Mouse (Mus musculus) induced T-regulatory cell, adult 2 months (primary cell): ENCODE data around the gene Jak1.

Experiments used
- DNase-seq: peaks from one replicate; pipeline ENCODE4 v3.0.0-alpha.2; 2012; ENCODE audit warnings: low read depth

Gene Jak1

GRCm38 (mm10) chr4:101144361-101144760, 120.7 kb downstream of the Jak1 start:
- peak; percentile 4 for DNase-seq

- peak; percentile 13 for DNase-seq
These were observed 121.2 kb downstream of the Jak1 start for GRCm38 (mm10) chr4:101143901-101144300.

GRCm38 (mm10) chr4:101141768-101142167, 123.3 kb downstream of the Jak1 start:
- DNase-seq, result peak; percentile 19

- DNase-seq, result no peak
These were observed 127.1 kb downstream of the Jak1 start for GRCm38 (mm10) chr4:101137975-101138374.

GRCm38 (mm10) chr4:101135909-101136308, 129.2 kb downstream of the Jak1 start:
- DNase-seq, result no peak

- DNase-seq, result no peak
These were observed 130.1 kb downstream of the Jak1 start for GRCm38 (mm10) chr4:101135013-101135412.

- DNase-seq, result no peak
These were observed 144.1 kb downstream of the Jak1 start for GRCm38 (mm10) chr4:101121002-101121401.

- no peak for DNase-seq
These were observed 158.0 kb downstream of the Jak1 start for GRCm38 (mm10) chr4:101107122-101107521.
